Mouse (Mus musculus) retina, embryonic 14.5 days (tissue): ENCODE measurements around the gene Krtap5-1.
"Not testable (repeated sequence)": the region's sequence is repeated elsewhere in the genome, so short reads cannot be mapped to it uniquely, and the experiment has no call there.

Experiments
- DNase-seq: peaks from one replicate; pipeline ENCODE4 v3.0.0-alpha.2; 2015; ENCODE audit warnings: low spot score

Krtap5-1 gene

GRCm38 (mm10) chr7:142296108-142296507 is 810 bp downstream of the Krtap5-1 start:
- not testable (repeated sequence) for DNase-seq

GRCm38 (mm10) chr7:142295418-142295817 is 1.5 kb downstream of the Krtap5-1 start:
- DNase-seq, result no peak

- DNase-seq, result peak; percentile 74
These were observed 3.1 kb downstream of the Krtap5-1 start for GRCm38 (mm10) chr7:142293851-142294250.

GRCm38 (mm10) chr7:142285910-142286612 is 10.9 kb downstream of the Krtap5-1 start:
- DNase-seq, result not testable (repeated sequence)

- peak; percentile 64 for DNase-seq
These were observed 11.6 kb downstream of the Krtap5-1 start for GRCm38 (mm10) chr7:142285130-142285835.

GRCm38 (mm10) chr7:142284615-142285080 is 12.3 kb downstream of the Krtap5-1 start:
- peak; percentile 100 for DNase-seq

- peak; percentile 73 for DNase-seq
These were observed 12.8 kb downstream of the Krtap5-1 start for GRCm38 (mm10) chr7:142284023-142284591.

GRCm38 (mm10) chr7:142282847-142283246 is 14.1 kb downstream of the Krtap5-1 start:
- DNase-seq, result not testable (repeated sequence)

GRCm38 (mm10) chr7:142279291-142279690 is 17.6 kb downstream of the Krtap5-1 start:
- not testable (repeated sequence) for DNase-seq

GRCm38 (mm10) chr7:142278183-142278582 is 18.7 kb downstream of the Krtap5-1 start:
- peak; percentile 86 for DNase-seq

GRCm38 (mm10) chr7:142274263-142274662 is 22.7 kb downstream of the Krtap5-1 start, which contains the start of gene Gm4559:
Gene Gm4559 (minus strand): TSS chr7:142274363.
- not testable (repeated sequence) for DNase-seq

GRCm38 (mm10) chr7:142258254-142258653 is 38.7 kb downstream of the Krtap5-1 start, which contains the start of gene Gm2431:
Gene Gm2431 (minus strand): TSS chr7:142258354.
- DNase-seq, result not testable (repeated sequence)

- DNase-seq, result peak; percentile 77
These were observed 41.4 kb downstream of the Krtap5-1 start for GRCm38 (mm10) chr7:142255517-142255916.

GRCm38 (mm10) chr7:142249824-142250223 is 47.1 kb downstream of the Krtap5-1 start:
- DNase-seq, result peak; percentile 77
